Mouse (Mus musculus): ENCODE results near the gene Rpl4.
"Not testable (repeated sequence)": the region's sequence is repeated elsewhere in the genome, so short reads cannot be mapped to it uniquely, and the experiment has no call there.

Rpl4 gene

DNA sequence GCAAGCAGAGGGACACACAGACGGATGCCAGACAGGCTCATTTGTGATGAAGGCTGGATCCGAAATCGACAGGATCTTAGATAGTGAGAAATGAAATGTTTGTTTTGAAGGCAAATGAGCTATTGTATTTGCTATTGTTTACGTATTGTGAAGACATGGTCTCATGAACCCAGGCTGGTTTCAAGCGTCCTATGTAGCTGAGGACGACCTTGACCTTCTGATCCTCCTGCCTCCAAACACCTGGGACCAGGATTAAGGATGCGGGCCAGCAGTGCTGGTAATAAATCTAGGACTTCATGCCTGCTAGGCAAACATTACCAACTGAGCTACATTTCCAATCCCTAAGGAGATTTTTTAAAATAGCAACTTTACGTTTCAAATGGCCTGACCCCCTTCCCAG lies 24.3 kb downstream of the Rpl4 start:
- no peak for DNase-seq (ENCODE audit: low spot score in 2 of 2)

DNA sequence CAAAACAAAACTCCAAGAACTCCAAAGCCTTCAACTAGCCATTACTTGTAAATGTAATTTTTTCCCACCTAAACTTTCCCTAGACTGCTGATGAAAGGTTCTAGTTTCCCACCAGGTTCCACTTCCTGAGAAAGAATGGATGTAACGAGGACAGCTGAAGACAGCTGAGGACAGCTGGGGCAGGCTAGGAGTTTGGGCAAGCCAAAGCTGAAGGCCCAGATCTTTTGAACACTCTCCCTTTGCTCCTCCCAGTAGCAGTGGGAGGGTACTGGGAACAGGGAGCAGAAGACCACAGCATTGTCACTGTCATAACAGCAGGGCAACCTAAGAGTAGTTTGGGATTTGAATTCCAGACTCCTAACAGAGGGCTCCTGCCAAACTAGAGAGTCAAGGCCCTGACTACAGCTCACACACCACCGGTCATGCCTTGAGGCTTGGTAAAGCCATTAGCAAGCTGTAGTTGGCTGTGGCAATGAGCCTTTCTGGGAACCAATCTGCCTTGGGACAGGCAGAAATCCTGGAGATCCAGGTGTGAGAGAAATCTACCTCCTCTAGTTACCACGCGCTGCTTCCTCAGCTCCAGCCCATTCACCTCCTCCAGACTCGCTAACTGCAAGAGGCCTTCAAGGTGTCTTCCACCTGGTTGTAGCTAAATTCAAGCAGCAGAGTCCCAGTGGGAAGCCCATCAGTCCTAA lies 25.0 kb downstream of the Rpl4 start:
- no peak for DNase-seq (ENCODE audit: low spot score in 2 of 2)

DNA sequence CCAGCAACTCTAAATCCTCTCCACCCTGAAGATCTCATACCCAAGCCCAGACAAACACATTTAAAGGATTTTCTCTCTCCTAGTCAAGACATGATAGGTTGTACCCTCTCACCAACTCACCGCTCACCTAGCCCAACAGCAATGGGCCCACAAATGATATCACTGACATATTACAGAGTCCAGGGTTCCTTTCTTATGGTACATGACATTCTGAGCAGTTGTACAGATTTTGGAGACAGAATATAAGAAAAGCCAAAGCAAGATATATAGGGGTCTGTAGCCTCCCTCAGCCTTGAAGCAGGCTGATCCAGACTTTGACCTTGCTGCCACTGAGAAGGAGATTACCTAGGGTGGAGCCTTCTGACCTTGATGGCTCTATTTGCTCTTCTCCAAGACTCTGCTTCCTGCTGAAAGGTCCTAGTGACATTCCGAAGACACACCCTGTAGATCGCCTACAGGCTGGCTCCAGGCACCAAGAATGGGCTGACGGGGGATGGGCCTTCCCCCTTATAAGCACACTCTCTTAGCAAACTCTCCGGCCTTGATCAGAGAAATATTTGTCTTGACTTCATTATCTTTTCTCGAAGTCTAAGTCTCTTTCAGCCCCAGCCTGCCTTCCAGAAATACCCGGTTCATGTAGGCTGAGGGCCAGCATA lies 25.7 kb downstream of the Rpl4 start:
- not testable (repeated sequence) for DNase-seq (ENCODE audit: low spot score in 2 of 2)

DNA sequence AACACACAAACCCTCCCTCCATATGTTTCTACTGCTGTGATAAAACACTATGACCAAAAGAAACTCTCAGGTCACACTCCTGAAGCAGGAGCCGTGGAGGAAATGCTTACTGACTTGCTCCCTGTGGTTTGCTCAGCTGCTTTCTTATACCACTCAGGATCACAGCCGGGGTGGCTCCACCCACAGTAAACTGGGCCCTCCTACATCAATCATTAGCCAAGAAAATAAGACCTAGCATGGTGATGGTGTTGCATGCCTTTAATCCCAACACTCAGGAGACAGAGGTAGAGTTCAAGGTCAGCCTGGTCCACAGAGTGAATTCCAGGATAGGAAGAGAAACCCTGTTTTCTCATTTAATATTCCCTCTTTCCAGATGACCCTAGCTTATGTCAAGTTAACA lies 26.7 kb downstream of the Rpl4 start:
- no peak for DNase-seq (ENCODE audit: low spot score in 2 of 2)

DNA sequence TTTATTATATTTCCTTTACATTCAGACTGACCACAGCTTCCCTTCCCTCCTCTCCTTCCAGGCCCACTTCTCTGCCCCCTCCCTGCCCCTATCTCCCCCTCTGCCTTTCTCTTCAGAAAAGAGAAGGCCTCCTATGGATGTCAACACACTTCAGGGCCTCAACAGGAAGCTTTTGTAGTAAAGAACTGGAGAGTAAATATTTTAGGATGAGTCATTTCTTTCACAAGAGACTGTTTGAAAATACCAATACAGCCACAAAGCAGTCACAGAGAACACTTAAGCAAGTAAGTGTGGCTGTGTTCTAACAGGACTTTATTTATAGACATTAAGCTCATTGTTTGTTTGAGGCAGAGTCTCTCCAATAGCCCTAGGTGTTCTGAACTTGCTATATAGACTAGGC lies 29.2 kb downstream of the Rpl4 start:
- DNase-seq (ENCODE audit: low spot score in 2 of 2) = no peak

DNA sequence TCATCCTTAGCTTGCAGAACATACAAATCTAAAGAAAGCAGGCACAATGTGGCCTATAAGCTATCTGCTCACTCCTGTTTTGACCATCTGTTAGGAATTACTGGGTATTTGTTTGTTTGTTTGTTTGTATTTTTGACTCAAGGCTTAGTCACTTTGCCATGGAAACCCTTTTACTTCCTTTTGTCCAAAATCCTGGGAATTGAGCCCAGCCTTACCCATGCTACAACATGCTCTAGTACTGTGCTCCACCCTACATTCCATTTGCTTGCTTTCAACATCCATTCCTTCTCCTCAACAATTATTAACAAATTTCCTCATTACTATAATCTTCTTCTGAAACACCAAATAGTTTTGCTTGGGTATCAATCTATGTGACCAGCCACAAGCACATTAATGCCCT lies 29.7 kb downstream of the Rpl4 start:
- no peak for DNase-seq (ENCODE audit: low spot score in 2 of 2)

DNA sequence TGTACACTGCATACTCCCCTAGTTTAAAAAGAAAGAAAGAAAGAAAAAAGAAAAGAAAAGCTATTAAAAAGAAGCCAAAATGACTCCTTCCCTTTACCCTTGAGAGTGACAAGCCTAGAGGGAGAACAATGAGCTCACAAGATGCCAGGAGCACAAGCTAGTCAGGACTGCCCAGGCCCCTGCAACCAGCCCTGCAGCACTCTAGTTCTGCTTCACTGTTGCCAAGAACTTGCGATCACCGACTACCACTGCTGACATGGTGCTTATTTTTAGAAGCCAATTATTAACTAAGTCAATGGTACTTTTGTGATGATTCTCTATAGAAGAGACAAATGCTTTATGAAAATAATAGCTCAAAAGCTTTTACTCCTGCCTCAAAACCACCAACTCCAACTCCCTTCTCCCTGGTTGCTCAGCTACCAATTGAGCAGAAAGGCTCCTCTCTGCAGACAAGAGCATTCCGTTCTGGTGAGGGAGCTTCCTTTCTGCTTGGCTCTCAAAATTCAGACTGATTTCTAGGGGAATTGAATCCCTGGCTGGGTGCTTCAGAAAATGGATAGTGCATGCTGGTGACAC lies 34.4 kb downstream of the Rpl4 start:
- peak in 1 of 2 experiments; percentile 32 for DNase-seq (ENCODE audit: low spot score in 2 of 2)

DNA sequence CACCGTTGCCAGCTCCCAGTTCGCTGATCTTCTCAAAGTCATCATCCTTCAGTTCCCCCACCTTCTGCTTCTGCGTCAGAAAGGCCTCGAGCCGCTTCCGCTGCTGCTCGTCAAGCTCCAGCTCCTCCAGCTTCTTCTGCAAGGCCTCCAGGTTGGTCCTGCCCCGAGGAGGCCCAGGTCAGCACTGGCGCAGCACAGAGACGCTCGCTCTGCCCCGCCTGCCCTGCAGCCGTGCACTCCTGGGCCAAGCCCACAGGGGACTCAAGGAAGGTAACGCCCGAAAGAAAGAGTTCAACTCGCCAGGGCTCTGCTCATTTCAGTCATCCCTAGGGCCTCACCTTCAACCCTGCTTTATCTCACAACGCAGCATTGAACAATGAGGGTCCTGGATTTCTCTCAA lies 41.3 kb downstream of the Rpl4 start:
- no peak for DNase-seq (ENCODE audit: low spot score in 2 of 2)

DNA sequence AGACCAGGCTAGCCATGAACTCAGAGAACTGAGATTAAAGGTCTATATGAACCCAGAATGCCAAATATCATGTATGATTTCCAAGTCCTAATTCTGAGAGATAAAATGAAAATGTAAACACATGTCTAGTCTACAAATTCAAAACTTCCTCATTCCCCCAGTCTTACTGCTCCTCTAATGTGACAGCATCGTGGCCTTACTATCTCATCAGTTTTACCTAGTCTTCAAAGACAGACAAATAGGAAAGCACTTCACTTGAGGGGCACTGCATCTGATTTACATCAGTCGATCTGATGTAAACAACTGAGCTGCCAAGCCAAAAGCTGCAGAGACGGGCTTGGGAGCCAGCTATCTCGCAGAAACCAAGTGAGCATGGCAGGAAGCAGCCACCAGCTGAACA lies 42.9 kb downstream of the Rpl4 start:
- no peak for DNase-seq (ENCODE audit: low spot score in 2 of 2)

DNA sequence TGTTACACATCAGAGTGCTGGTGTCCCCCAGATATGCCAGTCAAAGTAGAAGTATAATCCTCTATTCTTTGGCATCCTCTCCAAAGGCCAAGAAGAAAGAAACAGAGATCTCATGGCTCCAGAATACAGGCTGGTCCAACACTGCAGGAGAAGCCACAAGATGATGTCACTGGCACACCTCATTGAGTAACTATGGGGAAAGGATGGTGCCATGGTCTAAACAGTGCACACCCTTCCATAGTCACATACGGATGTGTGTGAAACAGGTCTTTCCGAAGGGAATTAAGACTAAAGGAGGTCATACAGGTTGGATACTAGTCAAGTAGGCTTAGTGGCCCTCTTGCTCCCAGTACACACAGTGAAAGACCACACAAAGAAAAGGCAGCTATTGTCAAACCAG lies 43.5 kb downstream of the Rpl4 start:
- DNase-seq (ENCODE audit: low spot score in 2 of 2) = no peak

DNA sequence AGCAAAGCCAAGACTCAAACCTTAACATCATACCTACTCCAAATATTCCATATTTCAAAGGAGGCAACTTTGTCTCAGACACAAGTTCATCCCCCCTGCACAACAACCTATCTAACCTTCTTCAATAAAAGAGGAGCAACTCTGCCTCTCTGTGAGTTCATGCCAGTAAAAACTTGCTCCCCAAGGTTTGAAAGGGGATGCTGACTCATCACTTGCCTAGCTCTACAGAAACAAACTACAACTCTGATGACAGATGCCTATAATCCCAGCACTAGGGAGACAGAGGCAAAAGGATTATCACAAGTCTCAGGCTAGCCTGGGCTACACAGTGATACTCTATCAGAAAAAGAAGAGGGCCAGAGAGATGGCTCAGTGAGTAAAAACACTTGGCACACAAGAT lies 44.7 kb downstream of the Rpl4 start:
- DNase-seq (ENCODE audit: low spot score in 2 of 2) = no peak

DNA sequence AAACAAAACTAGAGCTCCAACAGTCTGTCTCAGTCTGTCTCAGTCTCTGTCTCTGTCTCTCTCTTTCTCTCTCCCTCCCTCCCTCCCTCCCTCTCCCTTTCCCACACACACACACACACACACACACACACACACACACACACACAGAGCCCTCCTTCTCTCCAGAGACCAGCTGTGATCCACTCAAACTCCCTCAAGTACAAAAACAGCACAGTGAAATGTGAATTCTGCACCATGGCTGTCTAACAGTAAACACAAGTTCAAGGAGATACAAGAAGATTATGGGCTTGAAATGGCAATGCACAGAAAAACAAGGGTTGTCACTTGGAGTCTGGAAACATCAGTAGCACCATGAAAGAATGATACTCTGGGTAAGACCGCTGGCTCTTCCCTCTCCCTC lies 46.1 kb downstream of the Rpl4 start:
- DNase-seq (ENCODE audit: low spot score in 2 of 2) = no peak

DNA sequence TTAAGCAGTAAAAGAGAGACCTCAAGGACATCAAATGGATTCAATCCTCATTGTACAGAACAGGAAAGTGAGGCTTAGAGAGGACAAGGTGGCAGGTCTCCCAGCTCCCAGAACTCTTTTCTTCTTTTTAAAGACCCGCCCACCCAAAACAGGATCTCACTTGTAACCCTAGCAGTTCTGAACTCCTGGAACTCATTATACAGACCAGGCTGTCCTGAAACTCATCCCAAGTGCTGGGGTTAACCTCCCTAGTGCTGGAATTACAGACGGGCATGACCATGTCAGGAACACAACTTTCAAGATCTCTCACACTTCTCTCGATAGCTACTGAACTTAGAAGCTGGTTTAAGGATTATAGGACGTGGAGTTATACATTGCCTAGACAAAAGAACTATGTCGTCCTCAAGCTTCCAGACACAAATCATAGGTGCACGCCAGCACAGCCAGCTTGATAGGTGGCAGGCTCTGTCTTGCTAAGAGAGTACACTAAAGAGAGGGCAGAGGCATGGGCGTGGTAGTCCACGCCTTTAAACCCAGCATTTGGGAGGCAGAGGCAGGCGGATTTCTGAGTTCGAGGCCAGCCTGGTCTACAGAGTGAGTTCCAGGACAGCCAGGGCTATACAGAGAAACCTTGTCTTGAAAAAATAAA lies 46.7 kb downstream of the Rpl4 start:
- no peak for DNase-seq (ENCODE audit: low spot score in 2 of 2)

DNA sequence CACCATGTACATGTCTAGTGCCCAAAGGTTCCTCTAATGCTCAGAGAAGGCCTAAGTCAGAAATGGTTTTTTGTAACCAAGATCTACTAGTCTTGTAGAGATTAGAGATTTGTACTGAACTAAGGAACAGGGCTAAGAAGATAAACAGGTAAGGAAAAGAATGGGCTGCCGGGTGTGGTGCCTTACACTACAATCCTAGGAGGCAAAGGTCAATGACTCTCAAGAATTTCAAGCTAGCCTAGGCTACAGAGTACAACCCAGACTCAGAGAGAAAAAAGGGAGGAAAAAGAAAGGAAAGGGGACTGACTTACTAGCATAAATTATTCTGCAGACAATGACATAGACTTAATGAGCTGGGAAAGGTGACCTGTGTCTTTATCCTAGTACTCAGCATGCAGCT lies 47.4 kb downstream of the Rpl4 start:
- DNase-seq (ENCODE audit: low spot score in 2 of 2) = no peak

DNA sequence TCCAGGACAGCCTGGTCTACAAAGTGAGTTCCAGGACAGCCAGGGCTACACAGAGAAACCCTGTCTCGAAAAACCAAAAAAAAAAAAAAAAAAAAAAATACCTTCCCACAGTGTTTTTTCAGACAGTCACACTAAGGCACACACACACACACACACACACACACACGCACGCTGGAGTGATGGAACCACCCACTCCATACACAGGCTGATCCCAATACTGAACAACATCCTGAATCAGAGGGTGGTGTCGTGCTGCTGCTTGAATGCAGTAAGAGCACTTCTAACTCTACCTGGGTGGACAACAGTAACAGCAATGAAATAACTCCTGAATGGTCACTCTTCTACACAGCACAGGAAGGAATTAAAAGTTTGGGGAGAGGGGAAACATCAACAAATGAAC lies 48.3 kb downstream of the Rpl4 start:
- no peak for DNase-seq (ENCODE audit: low spot score in 2 of 2)

DNA sequence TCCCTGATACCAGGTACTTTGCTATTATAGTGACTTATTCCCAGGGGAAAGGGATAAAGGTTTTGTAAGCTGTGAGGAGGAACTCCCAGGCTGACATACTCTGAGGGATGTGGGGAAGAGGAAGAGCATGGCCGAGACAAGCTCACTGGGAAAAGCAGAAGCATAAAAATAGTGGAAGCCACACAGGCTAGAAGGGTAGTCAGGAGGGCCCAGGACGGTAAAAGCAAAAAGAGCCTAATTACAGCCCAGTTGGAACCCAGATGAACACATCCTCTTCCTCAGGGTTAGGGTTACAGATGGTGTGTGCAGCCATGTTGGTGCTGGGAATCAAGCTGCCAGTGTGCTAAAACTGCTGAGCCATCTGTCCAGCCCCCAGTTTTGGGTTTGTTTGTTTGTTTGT lies 48.9 kb downstream of the Rpl4 start:
- no peak for DNase-seq (ENCODE audit: low spot score in 2 of 2)

DNA sequence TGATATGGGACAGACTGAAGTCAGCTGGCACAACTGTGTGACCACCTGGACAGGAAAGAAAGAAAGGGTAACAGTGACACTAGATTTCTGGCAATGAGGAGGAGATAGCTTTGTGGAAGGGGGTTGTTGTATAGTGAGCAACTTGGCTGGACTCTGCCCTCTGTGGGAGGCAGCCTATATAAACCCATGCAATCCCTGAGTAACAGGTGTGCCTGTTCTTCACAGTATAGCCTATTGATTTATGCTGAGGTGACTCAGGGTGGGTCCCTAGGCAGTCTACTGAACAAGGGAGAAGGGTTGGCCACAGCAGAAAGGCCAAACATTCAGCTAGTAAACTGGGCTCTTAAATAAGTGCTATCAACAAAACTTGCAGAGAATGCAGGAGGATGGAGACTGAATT lies 52.6 kb downstream of the Rpl4 start:
- no peak for DNase-seq (ENCODE audit: low spot score in 2 of 2)

DNA sequence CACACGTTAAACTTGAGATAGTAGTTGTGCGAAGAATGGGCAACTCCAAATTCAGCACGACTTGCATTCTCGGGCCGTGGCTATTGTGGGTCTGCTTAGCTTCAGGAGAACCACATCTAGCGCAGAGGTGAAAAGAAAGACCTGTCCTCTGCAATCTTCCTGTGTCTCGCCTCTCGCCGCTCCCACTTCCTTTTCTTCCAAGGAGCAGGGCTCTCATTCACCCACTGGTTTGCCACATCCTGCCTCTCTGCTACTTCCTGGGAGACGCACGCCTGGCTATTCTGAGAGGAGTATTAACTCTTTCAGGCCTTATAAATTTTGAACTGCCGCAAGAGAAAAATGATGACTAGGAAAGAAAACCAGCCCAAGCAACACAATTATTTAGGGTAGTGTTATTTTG lies 54.6 kb downstream of the Rpl4 start:
- DNase-seq (ENCODE audit: low spot score in 2 of 2) = peak in 1 of 2 experiments; percentile 34

Data from right cerebral cortex, postnatal 10 days (tissue).